Mouse (Mus musculus): ENCODE measurements at regions not wholly inside any gene's neighbourhood (a gene's known extent, or its start where the extent isn't known, plus 50 kb on each side); places are given as distances from the start of the nearest gene placed in this dataset.

- TF ChIP-seq E2F4 (IDR thresholded peaks at IDR 0.05; ENCODE audit: insufficient replicate concordance, low read depth, low read length) (no peak), RAD21 (IDR thresholded peaks at IDR 0.05; ENCODE audit: low read depth, low read length) (no peak), CTCF (conservative IDR thresholded peaks at IDR 0.05 in 1 of 2, IDR thresholded peaks at IDR 0.05 in 1 of 2; ENCODE audit: low read depth in 2 of 2, low read length in 2 of 2) (no peak), USF2 (conservative IDR thresholded peaks at IDR 0.05; ENCODE audit: low read depth, low read length) (no peak), POLR2A (IDR thresholded peaks at IDR 0.05; ENCODE audit: low read depth, low read length) (no peak), BHLHE40 (IDR thresholded peaks at IDR 0.05; ENCODE audit: low read depth, low read length) (no peak), EP300 (IDR thresholded peaks at IDR 0.05; ENCODE audit: low read length) (no peak), KAT2A (IDR thresholded peaks at IDR 0.05; ENCODE audit: insufficient replicate concordance, low read length) (no peak), SIN3A (IDR thresholded peaks at IDR 0.05; ENCODE audit: low read length) (no peak), MAFK (IDR thresholded peaks at IDR 0.05; ENCODE audit: insufficient replicate concordance, low read length) (no peak), MAX (IDR thresholded peaks at IDR 0.05; ENCODE audit: low read length) (no peak), JUN (IDR thresholded peaks at IDR 0.05; ENCODE audit: insufficient read depth, low read depth, low read length) (no peak), TCF12 (IDR thresholded peaks at IDR 0.05; ENCODE audit: low read depth, low read length) (no peak), ETS1 (conservative IDR thresholded peaks at IDR 0.05; ENCODE audit: low read depth, low read length) (no peak)
Measured at GRCm38 (mm10) chr3:41857446-41857845, 115.0 kb downstream of the D3Ertd751e start.
